Mouse (Mus musculus) embryonic fibroblast, embryonic 13.5 days (primary cell): ENCODE results near the gene Atp6v1g1. TPM values are rescaled to one million over a fixed set of nuclear protein-coding genes. Genes with fewer than 3 reads are reported as not detected.

Source experiments
- H3K27ac ChIP-seq: 2 replicates; pipeline ENCODE4 v1.5.1; 2012; ENCODE audit warnings: low read length, control low read depth, inconsistent platforms; ENCODE audit not compliant: insufficient read depth
- H3K4me1 ChIP-seq: 2 replicates; pipeline ENCODE4 v1.6.1; 2011; ENCODE audit warnings: low read length; ENCODE audit not compliant: control insufficient read depth, insufficient read depth
- H3K4me3 ChIP-seq: 2 replicates; pipeline ENCODE4 v1.5.1; 2011; ENCODE audit warnings: mild to moderate bottlenecking, control low read depth, low read length; ENCODE audit not compliant: insufficient read depth
- CTCF ChIP-seq: IDR thresholded peaks from 2 replicates; pipeline ENCODE4 v1.5.1; 2011; ENCODE audit warnings: mild to moderate bottlenecking, control low read depth, low read length, moderate library complexity, borderline replicate concordance; ENCODE audit not compliant: insufficient read depth
- POLR2A ChIP-seq: IDR thresholded peaks from 2 replicates; pipeline ENCODE4 v1.6.1; 2011; ENCODE audit warnings: low read depth, mild to moderate bottlenecking, control low read depth, low read length, moderate library complexity
- polyA plus RNA-seq: library from polyadenylated mRNA; stranded (reverse); fragments of >200 nt; gene quantifications from 2 replicates; pipeline ENCODE4 v1.2.4, GENCODE M21; 2011; ENCODE audit warnings: low read depth; ENCODE audit not compliant: missing spikeins, insufficient read length

The Atp6v1g1 gene
- polyA plus RNA-seq, 1 experiment: 213 TPM

GRCm38 (mm10) chr4:63512921-63513320, 31.7 kb upstream of the Atp6v1g1 start:
- peaks cover 5% of the 10 kb centered on the region for H3K4me1 ChIP-seq
- no peak overlapping the region for H3K4me3 ChIP-seq
- TF ChIP-seq CTCF (no peak), POLR2A (no peak)

GRCm38 (mm10) chr4:63514454-63514984, 30.1 kb upstream of the Atp6v1g1 start:
- peaks cover 5% of the 10 kb centered on the region for H3K4me1 ChIP-seq
- TF ChIP-seq CTCF: no peak
- no peak overlapping the region for H3K4me3 ChIP-seq
- H3K27ac ChIP-seq: no peak overlapping the region

More at GRCm38 (mm10) chr4:63512921-63513320, 31.7 kb upstream of the Atp6v1g1 start:
- H3K27ac ChIP-seq: no peak overlapping the region

GRCm38 (mm10) chr4:63515021-63515420, 29.6 kb upstream of the Atp6v1g1 start:
- Histone ChIP-seq H3K27ac (no peak overlapping the region), H3K4me3 (no peak overlapping the region), H3K4me1 (peaks cover 5% of the 10 kb centered on the region)
- TF ChIP-seq CTCF (no peak), POLR2A (no peak)

- no peaks in the 10 kb centered on the region for H3K4me1 ChIP-seq
- H3K4me3 ChIP-seq: no peak overlapping the region
- no peak for TF ChIP-seq CTCF
- TF ChIP-seq POLR2A: no peak
- H3K27ac ChIP-seq: no peak overlapping the region
Observed at GRCm38 (mm10) chr4:63521813-63522419, 22.7 kb upstream of the Atp6v1g1 start.

GRCm38 (mm10) chr4:63525514-63525913, 19.1 kb upstream of the Atp6v1g1 start:
- Histone ChIP-seq H3K27ac (no peak overlapping the region), H3K4me1 (no peaks in the 10 kb centered on the region), H3K4me3 (no peak overlapping the region)
- TF ChIP-seq POLR2A: no peak
- TF ChIP-seq CTCF: no peak

- Histone ChIP-seq H3K4me3 (no peak overlapping the region), H3K27ac (no peak overlapping the region), H3K4me1 (peaks cover 7% of the 10 kb centered on the region; the same call in 1 of the 2 replicates)
- TF ChIP-seq CTCF (no peak), POLR2A (no peak)
Observed at GRCm38 (mm10) chr4:63528946-63529345, 15.6 kb upstream of the Atp6v1g1 start.

- no peak overlapping the region for H3K4me3 ChIP-seq
- no peak overlapping the region for H3K27ac ChIP-seq
- peaks cover 7% of the 10 kb centered on the region; the same call in 1 of the 2 replicates for H3K4me1 ChIP-seq
- TF ChIP-seq POLR2A (no peak), CTCF (no peak)
Observed at GRCm38 (mm10) chr4:63530409-63530808, 14.2 kb upstream of the Atp6v1g1 start.

- Histone ChIP-seq H3K27ac (no peak overlapping the region), H3K4me1 (no peaks in the 10 kb centered on the region), H3K4me3 (no peak overlapping the region)
- TF ChIP-seq POLR2A (no peak), CTCF (no peak)
Observed at GRCm38 (mm10) chr4:63537602-63538001, 7.0 kb upstream of the Atp6v1g1 start.

GRCm38 (mm10) chr4:63542209-63542608, 2.4 kb upstream of the Atp6v1g1 start:
- no peak for TF ChIP-seq POLR2A
- TF ChIP-seq CTCF: no peak
- H3K4me3 ChIP-seq: no peak overlapping the region
- H3K4me1 ChIP-seq: peaks cover 9% of the 10 kb centered on the region
- H3K27ac ChIP-seq: no peak overlapping the region

GRCm38 (mm10) chr4:63543746-63544493, 652 bp upstream of the Atp6v1g1 start:
- TF ChIP-seq POLR2A (no peak), CTCF (no peak)
- Histone ChIP-seq H3K4me1 (peaks cover 15% of the 10 kb centered on the region), H3K27ac (no peak overlapping the region), H3K4me3 (no peak overlapping the region)
